Mouse (Mus musculus): ENCODE data around the gene C2cd4a. TPM values are rescaled to one million over a fixed set of nuclear protein-coding genes. Genes with fewer than 3 reads are reported as not detected.
A peak's percentile ranks its signal among the peaks of the same experiment; 100 is the strongest.

Gene C2cd4a
- total RNA-seq (2022): not detected

GRCm38 (mm10) chr9:67832046-67832605, at the start of gene C2cd4a:
Gene C2cd4a, minus strand, starts transcription at chr9:67832330.
- DNase-seq (ENCODE audit: low spot score in 2 of 2): peak; percentile 15 to 51

- DNase-seq (ENCODE audit: low spot score in 2 of 2): no peak
Observed at GRCm38 (mm10) chr9:67878197-67878769, 46.2 kb upstream of the C2cd4a start.

- no peak for DNase-seq (ENCODE audit: low spot score in 2 of 2)
Observed at GRCm38 (mm10) chr9:67877081-67877718, 45.1 kb upstream of the C2cd4a start.

- no peak for DNase-seq (ENCODE audit: low spot score in 2 of 2)
Observed at GRCm38 (mm10) chr9:67875337-67875736, 43.2 kb upstream of the C2cd4a start.

GRCm38 (mm10) chr9:67874522-67875222, 42.5 kb upstream of the C2cd4a start:
- no peak for DNase-seq (ENCODE audit: low spot score in 2 of 2)

GRCm38 (mm10) chr9:67869691-67870450, 37.7 kb upstream of the C2cd4a start:
- DNase-seq (ENCODE audit: low spot score in 2 of 2): no peak

GRCm38 (mm10) chr9:67867411-67867810, 35.3 kb upstream of the C2cd4a start:
- DNase-seq (ENCODE audit: low spot score in 2 of 2): no peak

GRCm38 (mm10) chr9:67865411-67865810, 33.3 kb upstream of the C2cd4a start:
- no peak for DNase-seq (ENCODE audit: low spot score in 2 of 2)

- DNase-seq (ENCODE audit: low spot score in 2 of 2): no peak
Observed at GRCm38 (mm10) chr9:67864011-67864410, 31.9 kb upstream of the C2cd4a start.

GRCm38 (mm10) chr9:67863332-67863731, 31.2 kb upstream of the C2cd4a start:
- DNase-seq (ENCODE audit: low spot score in 2 of 2): no peak

- no peak for DNase-seq (ENCODE audit: low spot score in 2 of 2)
Observed at GRCm38 (mm10) chr9:67860273-67860672, 28.1 kb upstream of the C2cd4a start.

GRCm38 (mm10) chr9:67851150-67851549, 19.0 kb upstream of the C2cd4a start:
- no peak for DNase-seq (ENCODE audit: low spot score in 2 of 2)

GRCm38 (mm10) chr9:67849846-67850245, 17.7 kb upstream of the C2cd4a start:
- no peak for DNase-seq (ENCODE audit: low spot score in 2 of 2)

GRCm38 (mm10) chr9:67849397-67849796, 17.3 kb upstream of the C2cd4a start:
- DNase-seq (ENCODE audit: low spot score in 2 of 2): no peak

GRCm38 (mm10) chr9:67847606-67848005, 15.5 kb upstream of the C2cd4a start:
- DNase-seq (ENCODE audit: low spot score in 2 of 2): no peak

- DNase-seq (ENCODE audit: low spot score in 2 of 2): no peak
Observed at GRCm38 (mm10) chr9:67846089-67846488, 14.0 kb upstream of the C2cd4a start.

GRCm38 (mm10) chr9:67845648-67846047, 13.5 kb upstream of the C2cd4a start:
- DNase-seq (ENCODE audit: low spot score in 2 of 2): no peak

GRCm38 (mm10) chr9:67845012-67845411, 12.9 kb upstream of the C2cd4a start:
- no peak for DNase-seq (ENCODE audit: low spot score in 2 of 2)

- no peak for DNase-seq (ENCODE audit: low spot score in 2 of 2)
Observed at GRCm38 (mm10) chr9:67842797-67843196, 10.7 kb upstream of the C2cd4a start.

GRCm38 (mm10) chr9:67839981-67840859, 8.1 kb upstream of the C2cd4a start, which contains the start of gene Vps13c:
Gene Vps13c, plus strand, starts transcription at chr9:67840396.
- DNase-seq (ENCODE audit: low spot score in 2 of 2): peak; percentile 64 to 74

GRCm38 (mm10) chr9:67837311-67837710, 5.2 kb upstream of the C2cd4a start:
- DNase-seq (ENCODE audit: low spot score in 2 of 2): no peak

All from gastrocnemius, adult 8-10 months (tissue).